ENCODE assay signal across 8 mouse cellular contexts in the genomic region with DNA sequence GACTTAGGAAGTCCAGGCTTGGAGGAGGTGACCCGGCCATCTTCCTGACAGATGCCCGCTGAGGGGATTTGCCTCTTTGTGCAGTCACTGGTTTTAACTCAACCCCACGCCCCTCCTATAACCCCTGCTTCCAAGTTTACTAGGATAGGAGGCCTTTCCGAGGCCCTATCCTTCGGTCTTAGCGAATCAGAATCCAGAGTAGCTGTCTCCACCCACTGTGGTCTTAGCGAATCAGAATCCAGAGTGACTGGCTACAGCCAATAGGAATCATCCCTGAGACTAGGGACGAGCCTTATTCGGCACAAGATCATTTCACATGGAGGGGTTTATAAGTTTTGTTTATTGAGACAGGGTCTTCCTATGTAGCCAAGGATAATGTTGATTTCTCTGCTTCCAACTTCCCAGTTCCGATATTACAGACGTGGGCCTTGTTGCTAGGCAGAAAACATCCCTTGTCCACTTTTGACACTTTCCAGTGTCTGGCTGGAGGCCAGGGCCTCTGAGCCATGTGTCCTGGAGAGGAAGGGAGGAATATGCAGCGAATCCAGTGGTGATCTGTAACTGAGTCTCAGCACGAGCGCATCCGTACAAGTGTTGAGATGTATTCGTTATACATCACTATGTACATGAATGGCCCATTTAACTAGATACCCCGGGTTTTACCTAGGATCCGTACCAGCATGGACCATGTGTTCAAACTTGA. TPM values are rescaled to one million over a fixed set of nuclear protein-coding genes. Genes with fewer than 3 reads are reported as not detected.
DNase-seq lines count a peak whose midpoint lies in the region; ATAC-seq lines count a peak whose summit lies in the region.

No protein-coding gene starts in this region.

- H3K27me3 ChIP-seq in kidney, embryonic 16.5 days (ENCODE audit: insufficient read depth, low read length): no peaks in the 10 kb centered on the region
- H3K27me3 ChIP-seq in forebrain, embryonic 16.5 days (replicated peaks; ENCODE audit: control insufficient read depth, insufficient read depth, low read length): no peaks in the 10 kb centered on the region

- 74% methylated on average over 18 of the region's 18 CpGs for WGBS in kidney, embryonic 16.5 days
- WGBS in forebrain, embryonic 16.5 days: 78% methylated on average over 18 of the region's 18 CpGs

- H3K4me2 ChIP-seq in kidney, embryonic 16.5 days (replicated peaks; ENCODE audit: low read depth, low read length): peak overlapping the region; percentile 9; the same call in 1 of the 2 replicates
- no peak overlapping the region for H3K4me2 ChIP-seq in forebrain, embryonic 16.5 days (ENCODE audit: low read length)

- intact Hi-C loops in heart, postnatal 36 days (cut with DNase I): no loop called here

- no peaks in the 10 kb centered on the region for H3K9me3 ChIP-seq in kidney, embryonic 16.5 days (ENCODE audit: low read length)
- no peaks in the 10 kb centered on the region for H3K9me3 ChIP-seq in forebrain, embryonic 16.5 days (ENCODE audit: control insufficient read depth, low read length)

- H3K4me1 ChIP-seq in kidney, embryonic 16.5 days (ENCODE audit: insufficient read depth, low read length): peaks cover 19% of the 10 kb centered on the region
- no peaks in the 10 kb centered on the region; the same call in 1 of the 2 replicates for H3K4me1 ChIP-seq in forebrain, embryonic 16.5 days (replicated peaks; ENCODE audit: control insufficient read depth, insufficient read depth, low read length)

- 0 out of 2 replicates have a peak, but pooled peaks have one; percentile 4 for ATAC-seq in kidney, embryonic 16.5 days (ENCODE audit: low FRiP score, low TSS enrichment)
- no peak for ATAC-seq in forebrain, embryonic 16.5 days

- H3K4me3 ChIP-seq in kidney, embryonic 16.5 days (ENCODE audit: low read length): no peak overlapping the region
- no peak overlapping the region for H3K4me3 ChIP-seq in forebrain, embryonic 16.5 days (replicated peaks; ENCODE audit: low read length)

- DNase-seq in adrenal gland, postnatal 14 days: peak; percentile 37
- DNase-seq in adrenal gland, adult 18-20 months (ENCODE audit: low spot score in 2 of 2): no peak
- DNase-seq in kidney, adult 9 months: no peak
- DNase-seq in ES-CJ7 (ENCODE audit: low read depth, low spot score): peak; percentile 72
- DNase-seq in heart, postnatal 36 days: peak; percentile 49 to 50
- DNase-seq in cerebellum, adult 11 months: no peak

- H3K36me3 ChIP-seq in kidney, embryonic 16.5 days (ENCODE audit: insufficient read depth, low read length): no peaks in the 10 kb centered on the region
- no peaks in the 10 kb centered on the region for H3K36me3 ChIP-seq in forebrain, embryonic 16.5 days (ENCODE audit: control insufficient read depth, insufficient read depth)

- H3K9ac ChIP-seq in kidney, embryonic 16.5 days (replicated peaks; ENCODE audit: low read length): no peak overlapping the region
- H3K9ac ChIP-seq in forebrain, embryonic 16.5 days (replicated peaks; ENCODE audit: low read depth, low read length): no peak overlapping the region

- no peak overlapping the region for H3K27ac ChIP-seq in kidney, embryonic 16.5 days (ENCODE audit: low read length)
- H3K27ac ChIP-seq in forebrain, embryonic 16.5 days (ENCODE audit: low read length): no peak overlapping the region

RNA-seq across cellular contexts. Expression of gene Nfatc2, which starts 12.9 kb away (rescaled TPM):
- total RNA-seq in adrenal gland, postnatal 14 days (2021): 2.7 and 7.6 TPM in 2 replicates
- total RNA-seq in adrenal gland, adult 18-20 months (2021): 1 to 10 TPM; 2.8 to 3.7 TPM
- polyA plus RNA-seq in kidney, embryonic 16.5 days (2015; fragmentation: Nextera tagmentation; extraction: Ambion mirVana): 2.6 and 2.8 TPM in 2 replicates
- 10 to 100 TPM; 16.2 to 18.1 TPM for total RNA-seq in heart, postnatal 36 days (2021)
- 1.8 and 2.0 TPM in 2 replicates for polyA plus RNA-seq in forebrain, embryonic 16.5 days (2015; fragmentation: Nextera tagmentation; extraction: Ambion mirVana)

Comparison
In these comparisons a context has a peak if more than half of its experiments do, and no peak if none do; other contexts are left out.
1. DNase-seq: peak in adrenal gland, postnatal 14 days (single experiment), ES-CJ7 (single experiment) and heart, postnatal 36 days (2 of 2); none in adrenal gland, adult 18-20 months (0 of 2), kidney, adult 9 months (single experiment) and cerebellum, adult 11 months (single experiment).